Mouse (Mus musculus) MEL (cell line): ENCODE results near the gene Slc44a5. TPM values are rescaled to one million over a fixed set of nuclear protein-coding genes. Genes with fewer than 3 reads are reported as not detected.

ENCODE experiments used
- DNase-seq: peaks from one replicate; pipeline ENCODE4 v3.0.0; 2011; ENCODE audit warnings: low read depth, low spot score
- H3K27ac ChIP-seq: 2 replicates; pipeline ENCODE4 v1.5.1; 2012; ENCODE audit warnings: low read depth, mild to moderate bottlenecking, control low read depth, low read length, moderate library complexity; ENCODE audit not compliant: control insufficient read depth
- H3K27me3 ChIP-seq, 2 experiments: fragments of 150-350 bp in 1 of 2; sonication (generic) in 1 of 2; 2 replicates each; pipeline ENCODE4 v1.6.1; 2012; ENCODE audit warnings: low read length in 2 of 2, mild to moderate bottlenecking in 2 of 2, improper control_type of control experiment in 1 of 2, moderate library complexity in 1 of 2; ENCODE audit not compliant: insufficient read depth in 2 of 2, control insufficient read depth in 1 of 2
- H3K36me3 ChIP-seq, 2 experiments: 2 replicates each; pipeline ENCODE4 v1.6.1; 2012 to 2014; ENCODE audit warnings: low read length in 2 of 2, improper control_type of control experiment in 1 of 2, inconsistent platforms in 1 of 2, mild to moderate bottlenecking in 1 of 2; ENCODE audit not compliant: insufficient read depth in 2 of 2, control insufficient read depth in 1 of 2
- H3K4me1 ChIP-seq, 2 experiments: fragments of 150-350 bp in 1 of 2; sonication (generic) in 1 of 2; 2 replicates each; pipeline ENCODE4 v1.6.1; 2012; ENCODE audit warnings: low read length in 2 of 2, improper control_type of control experiment in 1 of 2, mild to moderate bottlenecking in 1 of 2; ENCODE audit not compliant: insufficient read depth in 2 of 2, control insufficient read depth in 1 of 2
- H3K4me3 ChIP-seq, 2 experiments: fragments of 150-350 bp in 1 of 2; sonication (generic) in 1 of 2; 2 replicates each; pipeline ENCODE4 v1.5.1; 2012; ENCODE audit warnings: low read depth in 2 of 2, low read length in 2 of 2, mild to moderate bottlenecking in 2 of 2, moderate library complexity in 2 of 2, control low read depth in 1 of 2, improper control_type of control experiment in 1 of 2; ENCODE audit not compliant: control insufficient read depth in 1 of 2, insufficient read depth in 1 of 2
- H3K79me2 ChIP-seq: 2 replicates; pipeline ENCODE4 v1.6.1; 2012; ENCODE audit warnings: mild to moderate bottlenecking, low read length, moderate library complexity; ENCODE audit not compliant: control insufficient read depth, poor library complexity, insufficient read depth
- H3K9ac ChIP-seq: 2 replicates; pipeline ENCODE4 v1.6.1; 2012; ENCODE audit warnings: low read depth, mild to moderate bottlenecking, control low read depth, low read length, moderate library complexity; ENCODE audit not compliant: control insufficient read depth, poor library complexity, severe bottlenecking
- H3K9me3 ChIP-seq: fragments of 150-350 bp; sonication (generic); replicated peaks from 2 replicates; pipeline ENCODE4 v1.6.1; 2012; ENCODE audit warnings: mild to moderate bottlenecking, low read length, improper control_type of control experiment, moderate library complexity; ENCODE audit not compliant: insufficient read depth
- CTCF ChIP-seq, 3 experiments: IDR thresholded peaks in 2 of 3; conservative IDR thresholded peaks in 1 of 3; 2 replicates each; pipeline ENCODE4 v1.5.1; 2011 to 2012; ENCODE audit warnings: low read length in 3 of 3, low read depth in 2 of 3, mild to moderate bottlenecking in 2 of 3, improper control_type of control experiment in 1 of 3, inconsistent platforms in 1 of 3, mixed read lengths in 1 of 3, moderate library complexity in 1 of 3; ENCODE audit not compliant: control insufficient read depth in 1 of 3, insufficient read depth in 1 of 3, poor library complexity in 1 of 3, severe bottlenecking in 1 of 3
- ELF1 ChIP-seq: IDR thresholded peaks from 2 replicates; pipeline ENCODE4 v1.6.1; 2014; ENCODE audit warnings: low read depth, mild to moderate bottlenecking, inconsistent platforms, low read length, improper control_type of control experiment, moderate library complexity
- ETS1 ChIP-seq: IDR thresholded peaks from 2 replicates; pipeline ENCODE4 v1.6.1; 2012; ENCODE audit warnings: low read depth, mild to moderate bottlenecking, inconsistent platforms, low read length, improper control_type of control experiment, moderate library complexity
- GABPA ChIP-seq: IDR thresholded peaks from 2 replicates; pipeline ENCODE4 v1.6.1; 2012; ENCODE audit warnings: low read depth, mild to moderate bottlenecking, inconsistent platforms, low read length, improper control_type of control experiment, moderate library complexity
- HCFC1 ChIP-seq: IDR thresholded peaks from 2 replicates; pipeline ENCODE4 v1.6.1; 2012; ENCODE audit warnings: low read depth, mild to moderate bottlenecking, inconsistent platforms, low read length, improper control_type of control experiment, moderate library complexity
- KAT2A ChIP-seq: conservative IDR thresholded peaks from 2 replicates; pipeline ENCODE4 v1.6.1; 2012; ENCODE audit warnings: low read depth, low read length, improper control_type of control experiment, inconsistent platforms
- MAX ChIP-seq: IDR thresholded peaks from 2 replicates; pipeline ENCODE4 v1.6.1; 2011; ENCODE audit warnings: low read length, improper control_type of control experiment
- MAZ ChIP-seq: IDR thresholded peaks from 2 replicates; pipeline ENCODE4 v1.6.1; 2012; ENCODE audit warnings: low read depth, mild to moderate bottlenecking, inconsistent platforms, low read length, improper control_type of control experiment
- MXI1 ChIP-seq: IDR thresholded peaks from 2 replicates; pipeline ENCODE4 v1.6.1; 2011; ENCODE audit warnings: mild to moderate bottlenecking, low read depth, low read length, improper control_type of control experiment
- MYB ChIP-seq: IDR thresholded peaks from 2 replicates; pipeline ENCODE4 v1.6.1; 2011; ENCODE audit warnings: mild to moderate bottlenecking, low read depth, low read length, improper control_type of control experiment
- POLR2A ChIP-seq, 2 experiments: IDR thresholded peaks; 2 replicates each; pipeline ENCODE4 v1.6.1; 2011 to 2012; ENCODE audit warnings: low read length in 2 of 2, mild to moderate bottlenecking in 2 of 2, control low read depth in 1 of 2, improper control_type of control experiment in 1 of 2, low read depth in 1 of 2, moderate library complexity in 1 of 2; ENCODE audit not compliant: control insufficient read depth in 1 of 2, insufficient read depth in 1 of 2, poor library complexity in 1 of 2
- POLR2AphosphoS2 ChIP-seq: IDR thresholded peaks from 2 replicates; pipeline ENCODE4 v1.6.1; 2011; ENCODE audit warnings: low read length, improper control_type of control experiment
- POLR2AphosphoS5 ChIP-seq: IDR thresholded peaks from 2 replicates; pipeline ENCODE4 v1.6.1; 2012; ENCODE audit warnings: low read depth, borderline replicate concordance, mild to moderate bottlenecking, inconsistent platforms, low read length, moderate library complexity, mixed read lengths
- RAD21 ChIP-seq: IDR thresholded peaks from 2 replicates; pipeline ENCODE4 v1.6.1; 2011; ENCODE audit warnings: mild to moderate bottlenecking, low read depth, low read length, improper control_type of control experiment
- RCOR1 ChIP-seq: IDR thresholded peaks from 2 replicates; pipeline ENCODE4 v1.6.1; 2012; ENCODE audit warnings: low read depth, mild to moderate bottlenecking, inconsistent platforms, low read length, improper control_type of control experiment
- SIN3A ChIP-seq: IDR thresholded peaks from 2 replicates; pipeline ENCODE4 v1.6.1; 2012; ENCODE audit warnings: low read length, improper control_type of control experiment, inconsistent platforms
- SMC3 ChIP-seq: IDR thresholded peaks from 2 replicates; pipeline ENCODE4 v1.6.1; 2011; ENCODE audit warnings: low read depth, low read length, improper control_type of control experiment
- TAL1 ChIP-seq: IDR thresholded peaks from 2 replicates; pipeline ENCODE4 v1.6.1; 2012; ENCODE audit warnings: mild to moderate bottlenecking, inconsistent platforms, low read length, moderate library complexity, mixed read lengths
- TBP ChIP-seq: IDR thresholded peaks from 2 replicates; pipeline ENCODE4 v1.8.0; 2011; ENCODE audit warnings: low read depth, low read length, improper control_type of control experiment
- UBTF ChIP-seq: IDR thresholded peaks from 2 replicates; pipeline ENCODE4 v1.6.1; 2012; ENCODE audit warnings: low read depth, mild to moderate bottlenecking, inconsistent platforms, low read length, improper control_type of control experiment, moderate library complexity, borderline replicate concordance; ENCODE audit not compliant: insufficient read depth
- USF1 ChIP-seq: IDR thresholded peaks from 2 replicates; pipeline ENCODE4 v1.6.1; 2014; ENCODE audit warnings: low read depth, mild to moderate bottlenecking, inconsistent platforms, low read length, improper control_type of control experiment, moderate library complexity
- ZC3H11A ChIP-seq: IDR thresholded peaks from 2 replicates; pipeline ENCODE4 v1.6.1; 2012; ENCODE audit warnings: low read depth, mild to moderate bottlenecking, inconsistent platforms, low read length, improper control_type of control experiment
- ZKSCAN1 ChIP-seq: IDR thresholded peaks from 2 replicates; pipeline ENCODE4 v1.6.1; 2012; ENCODE audit warnings: low read depth, mild to moderate bottlenecking, inconsistent platforms, low read length, improper control_type of control experiment, moderate library complexity
- ZNF384 ChIP-seq: IDR thresholded peaks from 2 replicates; pipeline ENCODE4 v1.6.1; 2012; ENCODE audit warnings: low read depth, mild to moderate bottlenecking, inconsistent platforms, low read length, improper control_type of control experiment
- polyA plus RNA-seq, 2 experiments: library from polyadenylated mRNA; stranded (reverse) in 1 of 2; unstranded in 1 of 2; fragments of >175 nt in 1 of 2; fragments of >200 nt in 1 of 2; gene quantifications; 2 replicates each; pipeline versions ENCODE4 v1.2.1 to v1.2.4; 2012; ENCODE audit warnings: low replicate concordance in 2 of 2, low read depth in 1 of 2; ENCODE audit not compliant: insufficient read length in 2 of 2, insufficient read depth in 1 of 2, missing spikeins in 1 of 2
- total RNA-seq: library from RNA; depleted of rRNA; stranded (reverse); fragments of 300-350 nt; gene quantifications from 2 replicates; pipeline ENCODE4 v1.2.3, GENCODE M21; 2012

Slc44a5 gene
- total and polyA plus RNA-seq, 3 experiments = not detected

- Histone ChIP-seq H3K27me3 (no peaks in the 10 kb centered on the region), H3K36me3 (no peaks in the 10 kb centered on the region), H3K9me3 (no peaks in the 10 kb centered on the region), H3K27ac (no peak overlapping the region), H3K79me2 (no peaks in the 10 kb centered on the region), H3K4me3 (no peak overlapping the region), H3K9ac (no peak overlapping the region), H3K4me1 (no peaks in the 10 kb centered on the region)
- TF ChIP-seq POLR2A (IDR thresholded peaks at IDR 0.05; ENCODE audit: control insufficient read depth in 1 of 2, insufficient read depth in 1 of 2, low read depth in 1 of 2, low read length in 2 of 2, poor library complexity in 1 of 2) (no peak), ETS1 (no peak), ELF1 (no peak), SMC3 (no peak), HCFC1 (no peak)
- DNase-seq = no peak
These were observed 161.5 kb downstream of the Slc44a5 start for GRCm38 (mm10) chr3:154134701-154135100.

- Histone ChIP-seq H3K9ac (no peak overlapping the region), H3K4me1 (no peaks in the 10 kb centered on the region), H3K4me3 (no peak overlapping the region), H3K36me3 (no peaks in the 10 kb centered on the region), H3K27me3 (no peaks in the 10 kb centered on the region), H3K27ac (no peak overlapping the region), H3K9me3 (no peaks in the 10 kb centered on the region), H3K79me2 (no peaks in the 10 kb centered on the region)
- DNase-seq = no peak
- no peak for TF ChIP-seq MYB
- no peak for TF ChIP-seq SIN3A
- no peak for TF ChIP-seq ETS1
- no peak for TF ChIP-seq POLR2A (IDR thresholded peaks at IDR 0.05; ENCODE audit: control insufficient read depth in 1 of 2, insufficient read depth in 1 of 2, low read depth in 1 of 2, low read length in 2 of 2, poor library complexity in 1 of 2)
- TF ChIP-seq ELF1 = no peak
- TF ChIP-seq USF1 = no peak
- TF ChIP-seq RAD21 = no peak
- TF ChIP-seq KAT2A = no peak
- TF ChIP-seq TAL1 = no peak
- TF ChIP-seq POLR2AphosphoS5 = no peak
- TF ChIP-seq GABPA = no peak
These were observed 163.3 kb downstream of the Slc44a5 start for GRCm38 (mm10) chr3:154136501-154136900.

- H3K27ac ChIP-seq = no peak overlapping the region
- DNase-seq = no peak
- H3K4me3 ChIP-seq = no peak overlapping the region
- H3K36me3 ChIP-seq = no peaks in the 10 kb centered on the region
- no peaks in the 10 kb centered on the region for H3K4me1 ChIP-seq
- TF ChIP-seq KAT2A = no peak
- TF ChIP-seq SIN3A = no peak
- no peak for TF ChIP-seq ZC3H11A
- no peak for TF ChIP-seq MXI1
- no peak for TF ChIP-seq CTCF (IDR thresholded peaks at IDR 0.05 in 2 of 3, conservative IDR thresholded peaks at IDR 0.05 in 1 of 3; ENCODE audit: control insufficient read depth in 1 of 3, insufficient read depth in 1 of 3, low read depth in 2 of 3, low read length in 3 of 3, poor library complexity in 1 of 3, severe bottlenecking in 1 of 3)
- no peak for TF ChIP-seq TBP
- TF ChIP-seq RCOR1 = no peak
- no peak for TF ChIP-seq POLR2AphosphoS5
- TF ChIP-seq ZNF384 = no peak
- no peak for TF ChIP-seq USF1
- no peak for TF ChIP-seq MAZ
- TF ChIP-seq GABPA = no peak
- TF ChIP-seq ZKSCAN1 = no peak
- no peak for TF ChIP-seq UBTF
- no peak for TF ChIP-seq POLR2AphosphoS2
- TF ChIP-seq HCFC1 = no peak
- TF ChIP-seq MAX = no peak
- no peaks in the 10 kb centered on the region for H3K79me2 ChIP-seq
- no peaks in the 10 kb centered on the region for H3K27me3 ChIP-seq
- no peaks in the 10 kb centered on the region for H3K9me3 ChIP-seq
- no peak overlapping the region for H3K9ac ChIP-seq
These were observed 168.1 kb downstream of the Slc44a5 start for GRCm38 (mm10) chr3:154141346-154141745.
